8 mouse cellular contexts compared by ENCODE assay signal in the genomic region with DNA sequence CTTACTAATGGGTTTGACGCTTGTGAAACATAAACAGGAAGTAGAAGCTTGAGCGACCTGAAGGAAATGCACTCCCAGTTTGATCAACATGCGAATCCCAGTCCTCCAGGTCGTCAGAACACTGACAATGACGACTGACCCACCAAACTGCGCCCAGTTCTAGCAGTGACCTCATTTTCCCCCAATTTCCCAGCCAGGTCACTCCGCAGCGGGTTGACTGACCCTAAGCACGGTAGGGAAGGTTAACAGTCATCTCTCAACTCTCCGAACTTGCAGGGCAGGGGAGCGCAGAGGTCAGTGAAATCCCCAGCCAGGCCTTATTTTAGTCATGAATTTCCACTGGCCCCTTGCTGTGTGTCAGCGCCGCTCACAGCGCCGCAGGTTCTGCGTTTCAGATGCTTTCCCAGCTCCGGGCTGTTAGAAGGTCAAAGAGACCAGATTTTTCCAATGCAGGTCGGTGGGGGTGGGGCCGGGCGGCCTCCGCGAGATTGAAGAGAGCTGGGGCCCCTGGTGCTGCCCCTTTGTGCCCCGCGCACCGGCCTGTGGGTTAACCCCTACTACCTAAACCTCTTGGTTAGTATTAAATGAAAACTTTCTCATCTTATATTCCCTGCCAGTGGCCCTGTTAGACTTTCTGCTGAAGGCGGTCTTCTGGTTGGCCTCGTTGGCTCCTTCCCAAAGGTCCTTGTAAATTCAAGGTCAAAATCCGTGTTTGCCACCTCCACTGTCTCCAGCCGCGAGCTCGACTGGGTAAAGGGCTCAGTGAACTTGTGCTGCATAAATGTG. TPM values are rescaled to one million over a fixed set of nuclear protein-coding genes. Genes with fewer than 3 reads are reported as not detected.
DNase-seq lines count a peak whose midpoint lies in the region; ATAC-seq and TF ChIP-seq lines count a peak whose summit lies in the region.

No protein-coding gene starts in this region.

- peak; percentile 50 for DNase-seq in hindbrain, embryonic 11.5 days (ENCODE audit: low spot score)
- DNase-seq in left cerebral cortex, postnatal 4 days = peak; percentile 39
- peak; percentile 44 for DNase-seq in mesoderm, embryonic 11.5 days (ENCODE audit: low read depth, low spot score)
- DNase-seq in spleen, postnatal 10 days (ENCODE audit: low spot score in 2 of 2) = peak; percentile 23 to 47
- no peak for DNase-seq in layer of hippocampus, adult 18-20 months (ENCODE audit: low spot score in 2 of 2)

- peak overlapping the region; percentile 96 for H3K27ac ChIP-seq in bone marrow macrophage, adult 2 months (ENCODE audit: insufficient read depth, low read depth, low read length)
- H3K27ac ChIP-seq in forebrain, embryonic 16.5 days (ENCODE audit: low read length) = peak overlapping the region; percentile 90
- no peak overlapping the region for H3K27ac ChIP-seq in hindbrain, embryonic 11.5 days (ENCODE audit: low read depth, low read length)

- H3K4me3 ChIP-seq in E14TG2a.4 (replicated peaks; ENCODE audit: low read length) = peak overlapping the region; percentile 93
- H3K4me3 ChIP-seq in bone marrow macrophage, adult 2 months (ENCODE audit: insufficient read depth, low read length) = peak overlapping the region; percentile 56
- H3K4me3 ChIP-seq in forebrain, embryonic 16.5 days (replicated peaks; ENCODE audit: low read length) = peak overlapping the region; percentile 73
- H3K4me3 ChIP-seq in hindbrain, embryonic 11.5 days (ENCODE audit: low read depth, low read length) = peak overlapping the region; percentile 58

- 3% methylated on average over 31 of the region's 31 CpGs for WGBS in forebrain, embryonic 16.5 days
- under 1% methylated on average over 31 of the region's 31 CpGs for WGBS in hindbrain, embryonic 11.5 days

- peaks cover 8% of the 10 kb centered on the region; the same call in 1 of the 2 replicates for H3K27me3 ChIP-seq in E14TG2a.4 (ENCODE audit: insufficient read depth, low read length)
- H3K27me3 ChIP-seq in forebrain, embryonic 16.5 days (replicated peaks; ENCODE audit: control insufficient read depth, insufficient read depth, low read length) = 0 out of 2 replicates have a peak, but pooled peaks cover 2% of the 10 kb centered on the region
- peaks cover 10% of the 10 kb centered on the region for H3K27me3 ChIP-seq in hindbrain, embryonic 11.5 days (ENCODE audit: control insufficient read depth, insufficient read depth, low read length)

- TF ChIP-seq POLR2A in bone marrow macrophage, adult 2 months (IDR thresholded peaks at IDR 0.05; ENCODE audit: borderline replicate concordance, low read depth, low read length) = no peak

- peaks cover 38% of the 10 kb centered on the region for H3K4me1 ChIP-seq in E14TG2a.4 (replicated peaks; ENCODE audit: low read depth, low read length)
- H3K4me1 ChIP-seq in bone marrow macrophage, adult 2 months (ENCODE audit: control insufficient read depth, insufficient read depth, low read length) = peaks cover 18% of the 10 kb centered on the region
- peaks cover 24% of the 10 kb centered on the region for H3K4me1 ChIP-seq in forebrain, embryonic 16.5 days (replicated peaks; ENCODE audit: control insufficient read depth, insufficient read depth, low read length)
- no peaks in the 10 kb centered on the region; the same call in 1 of the 2 replicates for H3K4me1 ChIP-seq in hindbrain, embryonic 11.5 days (replicated peaks; ENCODE audit: control insufficient read depth, insufficient read depth, low read length)

- ATAC-seq in forebrain, embryonic 16.5 days = no peak
- ATAC-seq in hindbrain, embryonic 11.5 days (ENCODE audit: low FRiP score) = peak; percentile 6

- peak overlapping the region; percentile 98 for H3K4me2 ChIP-seq in forebrain, embryonic 16.5 days (ENCODE audit: low read length)
- peak overlapping the region; percentile 100 for H3K4me2 ChIP-seq in hindbrain, embryonic 11.5 days (replicated peaks; ENCODE audit: low read depth, low read length)

- TF ChIP-seq CTCF in E14TG2a.4 (conservative IDR thresholded peaks at IDR 0.05; ENCODE audit: low read length) = no peak
- no peak for TF ChIP-seq CTCF in bone marrow macrophage, adult 2 months (IDR thresholded peaks at IDR 0.05; ENCODE audit: low read depth, low read length)

- H3K36me3 ChIP-seq in E14TG2a.4 (ENCODE audit: insufficient read depth, low read length) = peaks cover 19% of the 10 kb centered on the region
- no peaks in the 10 kb centered on the region for H3K36me3 ChIP-seq in forebrain, embryonic 16.5 days (ENCODE audit: control insufficient read depth, insufficient read depth)
- no peaks in the 10 kb centered on the region for H3K36me3 ChIP-seq in hindbrain, embryonic 11.5 days (ENCODE audit: control insufficient read depth, insufficient read depth, low read length)

- H3K9ac ChIP-seq in forebrain, embryonic 16.5 days (replicated peaks; ENCODE audit: low read depth, low read length) = peak overlapping the region; percentile 78
- H3K9ac ChIP-seq in hindbrain, embryonic 11.5 days (ENCODE audit: low read depth, low read length) = peak overlapping the region; percentile 42

- H3K9me3 ChIP-seq in E14TG2a.4 (ENCODE audit: low read length) = no peaks in the 10 kb centered on the region
- H3K9me3 ChIP-seq in forebrain, embryonic 16.5 days (ENCODE audit: control insufficient read depth, low read length) = no peaks in the 10 kb centered on the region
- no peaks in the 10 kb centered on the region for H3K9me3 ChIP-seq in hindbrain, embryonic 11.5 days (ENCODE audit: control insufficient read depth, low read length)

- intact Hi-C loops in left cerebral cortex, postnatal 4 days (cut with DNase I) = no loop called here

RNA-seq across cellular contexts. Expression of a gene that starts 1.8 kb away (rescaled TPM):
- polyA plus RNA-seq in bone marrow macrophage, adult 2 months (2012; ENCODE audit: insufficient read depth, insufficient read length, missing spikeins) = 1.5 and 2.0 TPM in 2 replicates
- 6.5 and 7.9 TPM in 2 replicates for polyA plus RNA-seq in forebrain, embryonic 16.5 days (2015; fragmentation: Nextera tagmentation; extraction: Ambion mirVana)
- 2.1 and 3.0 TPM in 2 replicates for polyA plus RNA-seq in hindbrain, embryonic 11.5 days (2014; fragmentation: Nextera tagmentation; extraction: Ambion mirVana)
- total RNA-seq in left cerebral cortex, postnatal 4 days (2021) = 10 to 100 TPM; 33.1 to 35.4 TPM
- 100 to 1,000 TPM; 119 to 123 TPM for total RNA-seq in layer of hippocampus, adult 18-20 months (2021)

Comparison
In these comparisons a context has a peak if more than half of its experiments do, and no peak if none do; other contexts are left out.
1. DNase-seq: peak in hindbrain, embryonic 11.5 days (single experiment), left cerebral cortex, postnatal 4 days (single experiment), mesoderm, embryonic 11.5 days (single experiment) and spleen, postnatal 10 days (2 of 2); none in layer of hippocampus, adult 18-20 months (0 of 2).
2. Peak in every context shown above with its lines, with median percentiles within 50 percentile points of each other: H3K4me3 ChIP-seq.